In genomic region chr7:67951532-67952035, GRCm38 (mm10) we compare ENCODE assay signal across 8 mouse cellular contexts. TPM values are rescaled to one million over a fixed set of nuclear protein-coding genes. Genes with fewer than 3 reads are reported as not detected.
DNase-seq lines count a peak whose midpoint lies in the region; ATAC-seq and TF ChIP-seq lines count a peak whose summit lies in the region.

No protein-coding gene starts in this region.

- H3K27me3 ChIP-seq in erythroblast, embryonic 14.5 days (ENCODE audit: control insufficient read depth) = peaks cover 61% of the 10 kb centered on the region
- H3K27me3 ChIP-seq in heart, embryonic 12.5 days (replicated peaks) = no peaks in the 10 kb centered on the region
- H3K27me3 ChIP-seq in kidney, postnatal 0 days (ENCODE audit: insufficient read depth, low read length) = no peaks in the 10 kb centered on the region
- H3K27me3 ChIP-seq in liver, embryonic 11.5 days (replicated peaks; ENCODE audit: control insufficient read depth, insufficient read depth, low read length) = no peaks in the 10 kb centered on the region
- H3K27me3 ChIP-seq in stomach, embryonic 14.5 days (ENCODE audit: control insufficient read depth, insufficient read depth, low read length) = no peaks in the 10 kb centered on the region

- H3K9ac ChIP-seq in heart, embryonic 12.5 days = peak overlapping the region; percentile 98
- H3K9ac ChIP-seq in kidney, postnatal 0 days (ENCODE audit: low read depth, low read length) = peak overlapping the region; percentile 96
- H3K9ac ChIP-seq in liver, embryonic 11.5 days (ENCODE audit: low read depth, low read length) = peak overlapping the region; percentile 90
- H3K9ac ChIP-seq in stomach, embryonic 14.5 days (replicated peaks; ENCODE audit: low read depth, low read length) = peak overlapping the region; percentile 93

- H3K36me3 ChIP-seq in erythroblast, embryonic 14.5 days (ENCODE audit: control insufficient read depth) = no peaks in the 10 kb centered on the region
- H3K36me3 ChIP-seq in heart, embryonic 12.5 days = no peaks in the 10 kb centered on the region
- no peaks in the 10 kb centered on the region for H3K36me3 ChIP-seq in kidney, postnatal 0 days (ENCODE audit: insufficient read depth, low read length)
- no peaks in the 10 kb centered on the region for H3K36me3 ChIP-seq in liver, embryonic 11.5 days (ENCODE audit: control insufficient read depth, insufficient read depth, low read length)
- H3K36me3 ChIP-seq in stomach, embryonic 14.5 days (ENCODE audit: control insufficient read depth, insufficient read depth, low read length) = no peaks in the 10 kb centered on the region

- WGBS in heart, embryonic 12.5 days = 0% methylated on average over 36 of the region's 73 CpGs
- WGBS in kidney, postnatal 0 days = under 1% methylated on average over 50 of the region's 73 CpGs
- WGBS in liver, embryonic 11.5 days = under 1% methylated on average over 61 of the region's 73 CpGs
- under 1% methylated on average over 47 of the region's 73 CpGs for WGBS in stomach, embryonic 14.5 days

- peaks cover 52% of the 10 kb centered on the region for H3K4me1 ChIP-seq in erythroblast, embryonic 14.5 days (ENCODE audit: control insufficient read depth)
- peaks cover 21% of the 10 kb centered on the region for H3K4me1 ChIP-seq in heart, embryonic 12.5 days (replicated peaks)
- H3K4me1 ChIP-seq in kidney, postnatal 0 days (replicated peaks; ENCODE audit: insufficient read depth, low read length) = 0 out of 2 replicates have a peak, but pooled peaks cover 7% of the 10 kb centered on the region
- peaks cover 22% of the 10 kb centered on the region for H3K4me1 ChIP-seq in liver, embryonic 11.5 days (replicated peaks; ENCODE audit: control insufficient read depth, insufficient read depth, low read length)
- peaks cover 21% of the 10 kb centered on the region for H3K4me1 ChIP-seq in stomach, embryonic 14.5 days (ENCODE audit: control insufficient read depth, insufficient read depth, low read length)

- H3K9me3 ChIP-seq in erythroblast, embryonic 14.5 days (ENCODE audit: control insufficient read depth, low read length) = no peaks in the 10 kb centered on the region
- no peaks in the 10 kb centered on the region for H3K9me3 ChIP-seq in heart, embryonic 12.5 days (replicated peaks)
- no peaks in the 10 kb centered on the region for H3K9me3 ChIP-seq in kidney, postnatal 0 days (replicated peaks; ENCODE audit: low read length)
- H3K9me3 ChIP-seq in liver, embryonic 11.5 days (ENCODE audit: control insufficient read depth, low read length) = no peaks in the 10 kb centered on the region
- no peaks in the 10 kb centered on the region for H3K9me3 ChIP-seq in stomach, embryonic 14.5 days (ENCODE audit: control insufficient read depth, low read depth, low read length)

- peak overlapping the region; percentile 91 for H3K4me3 ChIP-seq in erythroblast, embryonic 14.5 days (replicated peaks)
- H3K4me3 ChIP-seq in heart, embryonic 12.5 days = peak overlapping the region; percentile 94
- H3K4me3 ChIP-seq in kidney, postnatal 0 days (replicated peaks; ENCODE audit: low read depth, low read length) = peak overlapping the region; percentile 94
- H3K4me3 ChIP-seq in liver, embryonic 11.5 days (ENCODE audit: low read depth, low read length) = peak overlapping the region; percentile 89
- peak overlapping the region; percentile 86 for H3K4me3 ChIP-seq in stomach, embryonic 14.5 days (ENCODE audit: low read depth, low read length)

- peak overlapping the region; percentile 100 for H3K27ac ChIP-seq in heart, embryonic 12.5 days (ENCODE audit: poor library complexity, severe bottlenecking)
- peak overlapping the region; percentile 100 for H3K27ac ChIP-seq in kidney, postnatal 0 days
- H3K27ac ChIP-seq in liver, embryonic 11.5 days (ENCODE audit: low read depth, low read length) = peak overlapping the region; percentile 97
- peak overlapping the region; percentile 100 for H3K27ac ChIP-seq in stomach, embryonic 14.5 days (ENCODE audit: low read length)

- DNase-seq in CD4-positive helper T cell, adult 2 months (ENCODE audit: low read depth, low spot score) = peak; percentile 89
- peak; percentile 94 for DNase-seq in brain, embryonic 18.5 days (ENCODE audit: low read depth, low spot score)
- DNase-seq in kidney, postnatal 0 days (ENCODE audit: low spot score) = peak; percentile 95
- peak; percentile 89 for DNase-seq in liver, embryonic 11.5 days (ENCODE audit: low spot score)
- DNase-seq in natural killer cell, adult 2 months (ENCODE audit: low spot score in 2 of 2) = peak; percentile 28 to 54

- H3K4me2 ChIP-seq in heart, embryonic 12.5 days = peak overlapping the region; percentile 93
- H3K4me2 ChIP-seq in kidney, postnatal 0 days (ENCODE audit: low read length) = peak overlapping the region; percentile 87
- peak overlapping the region; percentile 95 for H3K4me2 ChIP-seq in liver, embryonic 11.5 days
- H3K4me2 ChIP-seq in stomach, embryonic 14.5 days (replicated peaks; ENCODE audit: low read depth, low read length) = peak overlapping the region; percentile 99

- ATAC-seq in heart, embryonic 12.5 days (ENCODE audit: insufficient number of reproducible peaks, low FRiP score) = peak; percentile 84
- ATAC-seq in kidney, postnatal 0 days (replicated peaks; ENCODE audit: low FRiP score, low read depth) = peak; percentile 84
- ATAC-seq in liver, embryonic 11.5 days (replicated peaks; ENCODE audit: low FRiP score) = peak; percentile 80
- ATAC-seq in stomach, embryonic 14.5 days (ENCODE audit: insufficient number of reproducible peaks, insufficient read depth, low FRiP score, low read depth) = peak; percentile 84

- no peak for TF ChIP-seq CTCF in kidney, postnatal 0 days (IDR thresholded peaks at IDR 0.05; ENCODE audit: low read depth)

RNA-seq across cellular contexts. Expression of gene Igf1r, which starts 1.0 kb away (rescaled TPM):
- 0.17 and 0.23 TPM in 2 replicates for polyA plus RNA-seq in erythroblast, embryonic 14.5 days (2012)
- 25.6 and 27.5 TPM in 2 replicates for polyA plus RNA-seq in heart, embryonic 12.5 days (2016; fragmentation: Nextera tagmentation; extraction: Ambion mirVana)
- polyA plus RNA-seq in kidney, postnatal 0 days (2015; fragmentation: Nextera tagmentation; extraction: Ambion mirVana) = 18.1 and 18.4 TPM in 2 replicates
- 9.2 and 10.2 TPM in 2 replicates for polyA plus RNA-seq in liver, embryonic 11.5 days (2014; fragmentation: Nextera tagmentation; extraction: Ambion mirVana)
- polyA plus RNA-seq in stomach, embryonic 14.5 days (2014; fragmentation: Nextera tagmentation; extraction: Ambion mirVana) = 23.0 and 23.2 TPM in 2 replicates

Comparison
In these comparisons a context has a peak if more than half of its experiments do, and no peak if none do; other contexts are left out.
1. Peak in every context shown above with its lines: DNase-seq, ATAC-seq, H3K4me3 ChIP-seq and H3K27ac ChIP-seq.
2. DNase-seq: peak in every context shown above with its lines; median percentile 95 in kidney, postnatal 0 days; 94 in brain, embryonic 18.5 days; 89 in CD4-positive helper T cell, adult 2 months; 89 in liver, embryonic 11.5 days; 41 in natural killer cell, adult 2 months.